Mouse (Mus musculus) heart, adult 11 months (tissue): Measurements from ENCODE around the gene Tbc1d1.
"Not testable (repeated sequence)": the region's sequence is repeated elsewhere in the genome, so short reads cannot be mapped to it uniquely, and the experiment has no call there.

Experiments used
- DNase-seq: peaks from one replicate; pipeline ENCODE4 v3.0.0; 2022

Gene Tbc1d1

DNA sequence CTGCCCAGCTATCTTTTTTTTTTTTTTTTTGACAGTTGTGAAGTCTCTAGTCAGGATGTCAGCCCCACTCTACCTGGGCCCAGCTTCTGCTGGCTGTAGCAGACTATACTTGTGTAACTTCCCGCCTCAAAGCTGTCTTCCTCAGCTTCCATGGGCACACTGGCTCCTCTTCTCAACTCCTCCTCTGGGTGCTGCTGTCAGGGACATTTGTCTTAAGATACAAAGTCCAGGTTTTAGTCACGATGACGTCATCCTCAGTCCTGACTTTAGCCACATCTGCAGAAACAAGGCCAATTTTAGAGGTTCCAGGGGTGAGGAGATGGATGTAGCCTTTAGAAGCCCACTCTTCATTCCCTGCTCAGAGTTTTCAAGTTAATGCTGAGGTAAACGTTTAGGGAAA is 167.2 kb downstream of the Tbc1d1 start:
- DNase-seq: peak; percentile 85

DNA sequence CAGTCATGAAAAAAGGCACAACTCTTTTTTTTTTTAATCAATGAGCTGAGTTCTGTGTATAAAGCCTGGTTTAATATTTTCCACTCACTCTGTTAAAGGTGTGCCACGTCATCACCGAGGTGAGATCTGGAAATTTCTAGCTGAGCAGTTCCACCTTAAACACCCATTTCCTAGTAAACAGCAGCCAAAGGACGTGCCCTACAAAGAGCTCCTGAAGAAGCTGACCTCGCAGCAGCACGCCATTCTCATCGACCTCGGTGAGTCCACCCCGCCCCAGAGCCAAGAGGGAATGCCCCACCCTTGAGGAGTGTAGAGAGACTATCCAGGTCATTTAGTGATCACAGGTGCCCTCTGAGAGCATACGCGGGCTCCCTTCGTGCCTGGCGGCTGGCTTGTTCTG is 168.2 kb downstream of the Tbc1d1 start:
- peak; percentile 95 for DNase-seq

DNA sequence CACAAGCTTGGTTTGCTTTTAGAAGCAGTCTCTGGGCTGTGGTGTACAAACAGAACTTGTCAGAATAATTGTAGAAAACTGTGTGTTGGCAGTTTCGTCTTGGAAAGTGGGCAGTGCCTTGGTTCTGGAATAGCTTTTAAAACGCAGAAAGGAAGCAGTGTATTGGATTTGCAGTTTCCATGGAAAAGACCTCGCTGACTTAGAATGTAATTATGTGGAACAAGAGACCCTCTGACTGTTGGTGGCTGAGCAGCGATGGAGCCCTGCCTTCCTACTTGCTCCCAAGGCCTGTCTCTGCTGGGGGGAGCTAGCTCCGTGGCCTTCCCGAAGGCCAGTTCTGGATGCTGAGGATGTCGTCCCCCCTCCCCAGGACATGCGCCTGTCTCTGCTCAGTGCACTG is 168.8 kb downstream of the Tbc1d1 start:
- peak; percentile 89 for DNase-seq

DNA sequence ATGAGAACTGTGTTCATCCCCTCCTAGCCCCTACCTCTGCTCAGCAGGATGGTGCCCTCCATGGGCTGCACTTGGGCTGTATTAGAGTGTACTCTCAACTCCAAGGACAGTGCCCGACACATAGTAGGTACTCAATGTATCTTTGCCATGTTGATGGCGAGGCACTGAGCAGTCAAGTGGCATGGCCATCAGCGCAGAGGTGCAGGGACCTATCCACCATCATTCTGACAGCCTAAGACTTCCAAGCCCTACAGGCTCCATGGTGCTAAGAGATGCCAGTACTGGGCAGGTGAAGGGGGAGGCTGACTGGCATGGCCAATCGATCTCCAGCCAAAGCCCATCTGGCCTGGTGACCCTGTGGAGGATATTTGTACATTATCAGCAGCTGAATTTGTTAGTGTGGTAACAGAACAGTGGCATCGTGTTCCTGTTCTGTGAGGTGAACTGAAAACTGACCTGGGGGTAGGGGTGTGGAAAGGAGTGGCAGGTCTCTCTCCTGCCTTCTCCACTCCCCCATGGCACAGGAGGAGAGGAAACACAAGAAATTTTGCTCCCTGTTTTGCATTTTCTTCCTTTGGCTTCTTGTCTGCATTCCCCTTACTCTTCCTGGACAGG is 169.7 kb downstream of the Tbc1d1 start:
- peak; percentile 95 for DNase-seq

DNA sequence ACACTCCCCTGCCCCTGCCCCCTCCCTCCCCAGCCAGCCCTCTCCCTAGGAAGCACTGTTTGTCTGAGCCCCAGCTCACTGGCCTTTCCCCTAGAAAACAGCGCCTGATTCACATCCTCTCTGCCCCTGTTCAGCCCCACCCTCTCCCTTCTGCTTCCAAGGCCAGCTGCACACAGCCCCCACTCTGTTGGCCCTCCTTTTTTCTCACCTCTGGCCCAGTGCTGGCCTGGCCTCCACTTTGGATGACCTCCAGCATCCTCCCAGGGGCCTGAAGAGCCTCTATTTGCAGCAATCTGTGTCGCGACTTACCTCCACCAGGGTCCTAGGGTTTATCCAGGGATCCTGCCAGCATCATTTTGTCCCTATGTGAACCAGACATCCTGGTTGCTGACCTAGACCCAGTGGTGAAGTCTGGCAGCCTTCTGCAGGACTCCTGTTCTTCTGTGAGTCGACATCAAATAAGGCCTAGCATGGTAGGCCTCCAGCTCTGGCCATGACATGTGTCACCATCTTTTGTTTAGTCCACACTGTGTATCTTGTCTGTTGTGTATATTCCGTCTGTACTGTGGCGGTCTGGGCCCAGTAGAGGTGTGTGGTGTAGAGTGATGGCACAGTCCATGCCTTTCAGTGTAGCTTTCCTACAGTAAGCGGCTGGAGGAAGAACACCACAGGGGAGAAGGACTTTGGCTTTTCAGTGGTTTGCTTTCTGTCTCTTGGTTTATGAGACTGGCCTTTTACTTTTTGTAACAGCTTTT is 170.5 kb downstream of the Tbc1d1 start:
- DNase-seq: peak; percentile 99

DNA sequence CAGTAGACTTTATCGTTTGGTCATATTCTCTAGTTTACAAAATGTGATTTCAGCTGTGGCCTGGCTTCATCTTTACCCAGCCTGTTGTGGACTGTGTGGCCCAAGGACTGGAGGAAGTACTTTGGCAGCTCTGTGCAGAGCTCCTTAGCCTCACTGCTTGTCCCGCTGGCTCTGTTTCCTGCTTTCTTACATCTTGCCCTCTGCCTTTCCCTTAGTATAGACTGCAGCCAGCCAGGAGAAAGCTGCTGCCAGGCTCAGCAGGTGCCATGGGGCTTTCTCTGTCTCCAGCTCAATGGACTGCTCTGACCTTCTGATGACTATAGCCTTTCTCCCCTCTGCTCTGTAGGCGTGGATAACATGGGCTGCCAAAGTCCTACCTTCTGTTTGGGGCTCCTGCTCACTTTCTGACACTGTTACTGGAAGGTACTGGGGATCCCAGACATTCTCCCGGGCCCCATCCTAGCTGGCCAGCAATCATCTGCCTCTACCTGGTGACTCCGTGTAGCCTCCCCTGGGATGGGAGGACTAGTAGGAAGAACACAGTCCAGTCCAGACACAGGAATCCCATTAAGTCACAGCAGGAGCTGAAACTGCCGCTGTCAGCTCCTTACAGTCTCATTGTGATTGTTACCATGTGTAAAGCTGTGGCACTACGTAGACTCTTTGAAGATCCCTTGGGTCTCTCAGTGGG is 171.3 kb downstream of the Tbc1d1 start:
- peak; percentile 94 for DNase-seq

DNA sequence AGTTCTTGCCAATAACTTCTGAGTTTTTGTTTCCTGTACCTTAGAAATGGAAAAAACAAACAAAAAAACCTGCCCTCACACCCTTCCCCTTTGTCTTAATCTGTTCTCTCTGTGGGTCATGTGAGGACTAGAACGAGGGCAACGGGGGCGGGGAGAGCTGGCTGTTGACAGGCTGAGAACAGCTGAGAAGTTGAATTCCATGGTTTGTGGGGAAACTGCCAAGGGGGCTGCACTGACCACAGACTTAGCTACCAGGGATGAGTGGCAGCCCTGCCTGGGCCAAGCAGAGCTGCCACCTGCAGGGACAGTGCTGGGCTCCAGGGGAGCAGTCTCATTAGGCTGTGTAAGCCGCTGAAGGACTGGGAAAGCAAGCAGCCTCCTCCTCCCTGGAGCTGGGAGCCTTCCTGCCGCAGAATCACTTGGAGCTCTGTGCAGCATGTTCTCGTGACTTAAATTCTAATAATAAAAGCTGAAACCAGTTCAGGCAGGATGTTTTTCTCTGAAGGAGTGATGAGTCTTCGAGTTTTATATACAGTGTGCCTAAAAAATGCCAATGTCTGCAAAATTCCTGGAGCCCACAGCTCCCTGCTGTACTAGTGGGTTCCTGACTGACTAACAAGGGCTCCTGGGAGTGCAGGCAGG is 180.8 kb downstream of the Tbc1d1 start:
- DNase-seq: peak; percentile 99

DNA sequence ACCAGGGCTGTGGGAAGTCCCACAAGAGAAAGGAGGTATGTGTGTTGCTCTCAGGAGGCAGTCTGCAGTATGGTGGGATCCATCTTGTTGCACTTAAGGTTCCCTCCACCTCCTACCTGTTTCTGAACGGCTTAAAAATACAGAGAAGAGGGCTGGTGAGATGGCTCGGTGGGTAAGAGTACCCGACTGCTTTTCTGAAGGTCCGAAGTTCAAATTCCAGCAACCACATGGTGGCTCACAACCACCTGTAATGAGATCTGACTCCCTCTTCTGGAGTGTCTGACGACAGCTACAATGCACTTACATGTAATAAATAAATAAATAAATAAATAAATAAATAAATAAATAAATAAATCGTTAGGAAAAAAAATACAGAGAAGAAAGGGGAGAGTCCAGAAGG is 182.7 kb downstream of the Tbc1d1 start:
- DNase-seq: not testable (repeated sequence)

DNA sequence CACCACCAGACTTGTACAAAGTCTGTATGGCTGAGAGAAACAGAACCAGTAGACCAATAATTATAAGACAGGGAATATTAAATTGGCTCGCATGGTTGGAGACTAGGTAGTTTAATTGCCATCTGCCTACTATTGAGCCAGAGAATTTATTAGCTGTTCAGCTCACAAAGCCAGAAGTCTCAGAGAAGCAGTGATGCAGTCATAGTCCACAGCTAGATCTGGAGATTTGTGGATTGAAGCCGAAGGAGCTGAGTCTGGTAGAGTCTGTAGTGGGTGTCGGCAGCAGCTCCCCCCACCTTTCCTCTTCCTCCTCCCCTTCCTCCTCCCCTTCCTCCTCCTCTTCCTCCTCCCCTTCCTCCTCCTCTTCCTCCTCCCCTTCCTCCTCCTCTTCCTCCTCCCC is 184.3 kb downstream of the Tbc1d1 start:
- no peak for DNase-seq

DNA sequence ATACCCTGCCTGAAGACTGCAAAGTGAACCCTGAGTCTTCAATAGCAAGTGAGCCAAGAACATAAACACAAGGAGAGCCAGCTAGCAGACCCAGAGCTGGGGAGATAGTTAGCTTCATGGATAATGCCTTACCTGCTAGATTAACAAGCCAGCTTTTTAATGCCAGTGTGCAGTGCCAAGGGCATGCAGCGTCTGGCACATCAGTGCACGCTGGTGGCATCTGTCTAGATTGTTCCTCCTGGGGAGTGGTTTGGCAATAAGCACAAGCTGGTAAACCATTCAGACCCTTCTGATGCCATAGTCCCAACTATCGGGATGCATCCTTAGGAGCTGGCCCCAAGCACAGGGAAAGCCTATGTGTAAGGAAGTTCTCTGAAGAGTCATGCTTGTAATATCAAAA is 185.6 kb downstream of the Tbc1d1 start:
- no peak for DNase-seq

DNA sequence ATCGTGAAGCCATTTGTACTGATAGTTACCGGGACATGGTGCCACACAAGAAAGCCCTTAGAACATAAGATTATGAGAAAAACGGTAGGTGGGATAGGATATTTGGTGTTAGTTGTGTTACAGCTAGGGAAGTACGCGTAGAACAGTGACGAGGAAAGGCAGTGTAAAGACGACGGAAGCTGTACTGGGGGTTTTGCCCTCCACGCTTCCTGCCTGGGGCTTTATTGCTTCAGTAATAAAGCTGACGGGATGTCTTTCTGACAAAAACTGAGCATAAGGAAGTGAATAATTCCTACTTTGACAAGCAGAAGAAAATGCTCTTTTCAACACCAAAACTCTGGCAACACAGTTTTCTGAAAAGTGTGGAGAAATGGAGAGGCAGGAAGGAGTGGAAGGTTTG is 186.0 kb downstream of the Tbc1d1 start:
- DNase-seq: no peak

DNA sequence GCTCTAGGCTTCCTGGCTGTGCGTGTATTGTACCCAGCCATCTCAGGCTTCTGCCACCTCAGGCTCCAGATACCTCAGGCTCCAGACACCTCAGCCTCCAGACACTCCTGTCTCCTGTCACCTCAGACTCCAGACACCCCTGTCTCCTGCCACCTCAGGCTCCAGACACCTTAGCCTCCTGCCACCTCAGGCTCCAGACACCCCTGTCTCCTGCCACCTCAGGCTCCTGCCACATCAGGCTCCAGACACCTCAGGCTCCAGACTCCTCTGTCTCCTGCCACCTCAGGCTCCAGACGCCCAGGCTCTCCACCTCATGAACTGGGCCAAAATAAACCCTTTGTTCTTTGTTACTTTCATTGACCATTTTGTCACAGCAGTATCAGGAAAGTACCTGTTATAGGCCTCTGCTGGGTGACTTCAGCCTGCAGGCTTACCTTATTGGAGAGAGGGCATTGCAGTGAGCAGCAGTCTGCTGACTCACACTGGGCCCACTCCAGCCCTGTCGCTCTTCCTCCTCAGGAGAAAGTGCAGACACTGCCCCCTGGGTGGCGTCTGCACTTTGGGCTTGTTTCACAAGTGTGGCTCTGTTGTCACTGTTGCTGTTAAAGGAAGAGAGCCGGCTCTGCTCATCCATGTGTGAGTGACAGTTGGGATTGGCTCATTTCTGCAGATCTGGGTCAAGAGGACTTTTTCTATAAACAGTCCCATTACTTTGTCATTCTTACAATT is 188.0 kb downstream of the Tbc1d1 start:
- peak; percentile 97 for DNase-seq

DNA sequence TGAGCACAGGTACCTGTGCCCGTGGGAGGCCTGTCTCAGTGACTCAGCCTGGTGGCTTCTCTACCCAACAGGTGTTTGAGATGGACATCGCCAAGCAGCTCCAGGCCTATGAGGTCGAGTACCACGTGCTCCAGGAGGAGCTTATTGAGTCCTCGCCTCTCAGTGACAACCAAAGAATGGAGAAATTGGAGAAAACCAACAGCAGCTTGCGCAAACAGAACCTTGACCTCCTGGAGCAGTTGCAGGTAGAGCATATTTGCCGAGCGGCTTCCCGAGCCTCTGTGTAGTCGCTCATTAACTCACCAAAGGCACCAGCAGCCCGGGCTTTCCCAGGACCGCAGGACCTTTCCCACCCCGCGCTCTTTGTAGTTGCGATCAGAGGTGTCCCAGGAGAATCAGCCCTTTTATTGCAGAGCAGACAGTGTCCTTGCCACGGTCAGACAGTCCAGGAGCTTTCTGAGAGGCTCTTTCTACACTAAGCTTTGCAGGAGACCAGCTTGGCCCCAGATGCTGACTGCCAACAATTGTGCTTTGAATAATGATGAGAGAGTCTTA is 189.2 kb downstream of the Tbc1d1 start:
- DNase-seq: peak; percentile 92

DNA sequence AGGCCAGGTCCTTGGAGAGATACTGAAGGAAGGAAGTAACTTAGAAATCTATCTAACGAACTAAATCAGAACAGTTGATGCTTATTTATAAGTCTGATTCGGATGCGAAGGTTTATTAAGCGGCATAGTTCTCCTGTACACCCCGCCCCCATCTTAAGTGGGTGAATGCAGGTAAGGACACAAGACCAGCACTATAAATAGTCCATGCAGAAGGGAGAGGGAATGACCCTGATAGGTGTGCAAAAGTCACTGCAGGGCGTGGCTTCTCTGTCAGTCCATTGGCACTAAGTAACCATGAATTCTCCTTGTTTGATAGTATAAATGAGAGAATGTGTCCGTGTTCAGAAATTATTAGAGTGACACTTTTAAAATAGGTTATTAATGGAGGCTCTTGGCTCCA is 189.7 kb downstream of the Tbc1d1 start:
- no peak for DNase-seq

DNA sequence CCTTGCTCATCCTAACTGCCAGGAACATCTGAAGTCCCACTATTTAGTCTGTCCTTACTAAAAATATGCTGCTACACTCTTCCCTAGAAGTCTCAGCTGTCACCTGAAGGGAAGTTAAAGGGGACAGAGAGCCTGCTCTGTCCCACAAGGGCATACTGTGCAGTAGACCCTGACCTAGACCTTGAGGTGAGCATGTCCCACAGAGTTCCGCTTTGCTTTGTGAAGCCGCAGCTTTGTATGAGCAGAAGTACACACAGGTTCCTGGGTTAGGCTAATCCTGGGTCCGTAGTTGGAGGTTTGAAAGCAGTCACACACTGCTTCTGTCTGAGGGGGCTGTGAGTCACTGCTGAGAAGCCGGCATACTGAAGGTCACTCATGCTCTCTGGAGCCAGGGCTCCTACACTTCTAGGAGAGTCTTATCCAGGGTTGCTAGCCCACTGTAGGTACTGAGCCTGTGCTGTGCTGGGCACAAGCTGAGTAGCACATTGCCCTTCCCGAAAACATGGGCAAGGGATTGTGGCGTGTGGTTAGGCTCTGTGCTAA is 190.3 kb downstream of the Tbc1d1 start:
- DNase-seq: no peak

DNA sequence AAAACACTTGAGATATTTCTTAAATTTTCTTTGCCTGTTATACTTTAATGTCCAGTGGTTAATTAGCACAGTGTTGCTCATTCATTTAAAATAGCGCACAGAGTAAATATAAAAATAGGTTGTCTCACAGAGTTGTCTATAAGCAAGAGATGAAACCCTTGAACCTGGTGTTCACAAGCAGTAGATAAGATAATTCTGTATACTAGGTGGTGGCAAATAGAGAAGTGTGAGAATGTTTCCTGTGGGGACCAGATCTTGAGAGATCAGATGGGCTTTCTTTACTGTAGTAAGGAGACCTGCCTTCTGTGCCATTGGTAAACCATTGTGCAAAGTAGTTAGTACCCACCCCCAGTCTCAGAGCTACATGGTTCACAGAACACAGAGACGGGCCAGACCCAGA is 192.1 kb downstream of the Tbc1d1 start:
- DNase-seq: no peak

DNA sequence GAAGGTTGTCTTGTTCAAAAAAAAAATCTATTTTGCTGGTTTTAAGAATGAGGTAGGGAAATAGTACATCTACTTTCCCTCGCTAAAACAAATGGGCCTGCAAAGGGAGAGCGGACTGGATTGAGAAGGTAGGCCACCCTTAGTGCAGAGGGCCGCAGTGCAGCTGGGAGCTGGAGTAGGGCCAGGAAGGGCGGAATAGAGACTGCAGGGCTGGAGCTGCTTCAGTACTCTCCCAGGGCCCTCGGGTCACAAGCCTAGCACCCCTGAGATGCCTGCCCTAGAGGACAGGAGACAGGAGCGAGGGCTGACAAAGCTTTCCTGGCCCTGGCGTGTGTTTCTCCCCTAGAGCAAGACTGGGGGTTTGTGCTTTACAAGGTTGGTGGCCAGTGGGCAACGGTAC is 192.7 kb downstream of the Tbc1d1 start:
- peak; percentile 93 for DNase-seq

DNA sequence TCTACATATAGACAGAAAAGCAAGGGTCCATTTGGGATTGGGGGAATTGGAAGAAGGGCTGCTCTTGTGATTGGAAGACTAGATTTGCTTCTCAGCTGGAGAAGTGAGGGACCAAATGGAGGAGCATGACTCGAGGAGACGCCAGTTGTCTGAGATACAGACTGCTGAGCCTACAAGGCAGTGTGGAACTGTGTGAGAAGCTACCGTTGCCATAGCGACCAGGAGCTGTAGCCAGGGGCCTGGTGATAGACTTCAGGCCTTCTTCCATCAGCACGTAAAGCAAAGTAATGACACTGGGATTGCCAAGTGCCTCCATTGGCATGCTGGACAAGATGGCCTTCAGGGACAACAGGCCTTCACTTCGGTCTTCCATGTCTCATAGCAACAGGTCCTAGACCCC is 195.9 kb downstream of the Tbc1d1 start:
- no peak for DNase-seq

DNA sequence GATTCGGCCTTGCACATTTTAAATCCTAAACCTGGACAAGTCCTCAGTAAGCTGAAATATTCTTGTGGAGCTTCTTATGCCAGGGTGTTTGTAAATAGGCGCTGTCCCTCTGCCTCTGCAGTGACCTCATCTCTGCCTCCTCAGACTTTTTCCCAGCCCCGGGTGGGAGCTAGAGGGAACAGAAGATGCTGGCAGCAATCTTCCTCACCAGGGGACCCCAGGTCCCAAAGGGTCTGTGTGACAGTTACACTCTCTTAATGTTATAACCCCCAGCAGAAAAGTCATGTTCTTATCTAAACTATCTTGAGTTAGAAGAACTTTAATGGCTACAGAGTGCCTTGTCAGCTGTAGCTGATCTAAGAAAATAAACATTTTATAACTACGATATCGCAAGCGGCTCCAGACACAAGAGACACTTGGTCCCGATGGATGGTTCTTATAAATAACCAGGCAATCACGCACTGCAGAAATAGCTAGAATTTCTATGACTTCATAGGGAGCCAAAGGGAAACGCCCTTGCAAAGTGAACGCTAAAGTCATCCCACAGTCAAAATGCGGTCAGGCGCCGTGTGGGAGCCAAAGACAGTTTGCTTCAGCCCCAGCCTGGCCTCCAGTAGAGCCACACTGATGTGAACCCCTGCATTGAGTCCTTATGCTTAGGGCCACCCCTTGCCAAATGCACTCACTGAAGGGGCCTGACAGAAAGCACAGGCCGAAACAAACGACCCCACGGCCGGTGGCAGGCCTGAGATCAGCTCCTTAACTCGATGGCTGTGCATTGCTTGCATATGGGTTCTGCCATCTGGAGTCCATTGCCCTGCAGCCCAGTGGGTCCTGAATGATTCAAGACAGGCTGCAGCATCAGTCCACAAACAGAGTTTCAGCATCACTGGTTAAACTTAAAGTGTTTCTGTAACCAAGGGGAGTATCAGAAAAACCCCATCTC is 202.8 kb downstream of the Tbc1d1 start:
- DNase-seq: peak; percentile 93

DNA sequence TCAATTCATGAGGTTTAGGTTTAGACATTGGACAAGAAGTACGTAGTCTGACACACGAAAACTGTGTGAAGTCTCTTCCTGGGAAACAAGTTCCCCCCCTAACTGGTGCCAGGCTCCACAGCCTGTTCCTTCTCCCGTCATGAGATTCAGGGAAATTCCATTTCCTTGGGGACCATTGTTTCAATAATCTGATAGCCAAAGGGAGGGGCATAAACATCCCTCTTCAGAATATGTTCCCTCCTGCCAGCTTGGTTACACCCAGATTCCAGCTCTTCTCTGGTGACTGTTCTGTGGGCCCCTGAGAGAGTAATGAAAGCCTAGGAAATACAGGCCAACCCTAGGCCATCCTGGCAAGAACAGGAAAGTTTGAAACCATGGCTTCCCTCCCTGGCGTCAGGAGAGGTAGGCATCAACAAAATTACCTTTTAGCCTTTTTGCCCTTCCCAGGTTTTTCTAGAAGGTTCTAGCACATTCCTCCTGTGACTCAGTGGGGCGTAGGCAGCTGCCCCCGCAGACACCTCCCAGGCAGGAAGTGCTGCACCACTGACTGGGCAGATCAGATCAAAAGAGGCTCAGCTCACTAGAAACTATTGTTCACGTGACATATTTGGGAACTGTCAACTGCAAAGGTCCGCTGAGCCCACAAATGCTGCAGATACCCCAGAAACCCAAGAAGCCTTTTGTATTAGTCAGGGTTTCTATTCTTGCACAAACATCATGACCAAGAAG is 204.2 kb downstream of the Tbc1d1 start:
- peak; percentile 95 for DNase-seq
